Mouse (Mus musculus): ENCODE measurements around the gene Nell2. TPM values are rescaled to one million over a fixed set of nuclear protein-coding genes. Genes with fewer than 3 reads are reported as not detected.

Gene Nell2
- polyA plus RNA-seq, 1 experiment from 2014 or later: 1.8 TPM

DNA sequence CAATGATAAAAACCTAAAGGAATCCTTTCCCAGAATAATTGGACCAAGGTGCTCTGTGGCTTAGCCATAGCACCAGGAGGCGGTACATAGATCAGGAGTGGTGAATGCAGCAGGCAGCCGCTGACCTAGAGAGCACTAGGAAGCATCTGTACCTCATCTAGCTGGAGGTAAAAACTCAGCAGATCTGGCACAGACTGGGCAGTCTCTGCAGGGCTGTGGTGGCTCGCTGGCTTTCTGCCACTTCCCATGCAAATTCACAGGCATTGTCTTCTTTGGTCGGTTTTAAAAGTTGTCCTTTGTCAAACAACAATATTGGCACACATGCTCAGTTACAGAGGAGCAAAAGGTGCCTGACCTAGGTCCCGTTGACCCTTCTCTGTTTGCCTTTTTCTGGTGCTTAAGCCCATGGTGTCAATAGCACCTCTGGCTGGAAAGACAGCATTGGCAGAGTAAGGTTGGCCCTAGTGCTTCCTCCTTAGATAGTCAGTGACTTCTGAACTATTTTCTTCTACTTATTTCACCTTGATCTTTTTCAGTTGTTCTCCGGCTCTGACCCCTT lies 479.1 kb downstream of the Nell2 start:
- no peak overlapping the region for H3K9ac ChIP-seq (ENCODE audit: low read depth, low read length)
- H3K4me2 ChIP-seq: no peak overlapping the region
- WGBS: 72% methylated on average over 6 of the region's 6 CpGs
- no peaks in the 10 kb centered on the region for H3K9me3 ChIP-seq (ENCODE audit: control insufficient read depth, low read length)
- H3K27me3 ChIP-seq (replicated peaks; ENCODE audit: control insufficient read depth, insufficient read depth, low read length): no peaks in the 10 kb centered on the region
- no peak overlapping the region for H3K4me3 ChIP-seq (ENCODE audit: low read depth, low read length)
- DNase-seq (ENCODE audit: low spot score) (no peak), ATAC-seq (replicated peaks; ENCODE audit: low FRiP score) (no peak)
- H3K36me3 ChIP-seq (ENCODE audit: control insufficient read depth, insufficient read depth, low read length): no peaks in the 10 kb centered on the region
- H3K27ac ChIP-seq (ENCODE audit: low read depth, low read length): no peak overlapping the region
- H3K4me1 ChIP-seq (replicated peaks; ENCODE audit: control insufficient read depth, insufficient read depth, low read length): no peaks in the 10 kb centered on the region

DNA sequence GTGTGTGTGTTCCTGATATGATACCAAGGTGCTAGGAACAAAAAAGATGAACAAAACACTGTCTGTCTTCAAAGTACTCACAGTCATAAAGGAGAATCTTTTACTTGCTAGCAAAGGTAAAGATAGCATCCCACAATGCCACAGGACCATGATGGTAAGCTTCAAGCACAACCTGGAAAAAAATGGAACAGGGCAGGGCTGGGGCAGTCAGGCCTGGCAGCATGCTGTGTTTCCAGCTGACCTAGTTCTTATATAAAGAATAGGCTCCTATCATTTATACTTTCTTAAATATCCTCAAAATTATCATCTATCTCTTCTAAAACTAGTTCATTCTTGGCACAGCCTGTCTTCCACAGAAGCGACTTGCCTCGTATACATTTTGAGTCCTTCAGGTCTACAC lies 480.9 kb downstream of the Nell2 start:
- DNase-seq (ENCODE audit: low spot score) (no peak), ATAC-seq (replicated peaks; ENCODE audit: low FRiP score) (no peak)
- H3K9ac ChIP-seq (ENCODE audit: low read depth, low read length): no peak overlapping the region
- no peak overlapping the region for H3K27ac ChIP-seq (ENCODE audit: low read depth, low read length)
- no peak overlapping the region for H3K4me2 ChIP-seq
- WGBS: 87% methylated on average over 2 of the region's 2 CpGs
- no peaks in the 10 kb centered on the region for H3K36me3 ChIP-seq (ENCODE audit: control insufficient read depth, insufficient read depth, low read length)
- no peaks in the 10 kb centered on the region for H3K27me3 ChIP-seq (replicated peaks; ENCODE audit: control insufficient read depth, insufficient read depth, low read length)
- H3K9me3 ChIP-seq (ENCODE audit: control insufficient read depth, low read length): no peaks in the 10 kb centered on the region
- H3K4me1 ChIP-seq (replicated peaks; ENCODE audit: control insufficient read depth, insufficient read depth, low read length): no peaks in the 10 kb centered on the region
- H3K4me3 ChIP-seq (ENCODE audit: low read depth, low read length): no peak overlapping the region

DNA sequence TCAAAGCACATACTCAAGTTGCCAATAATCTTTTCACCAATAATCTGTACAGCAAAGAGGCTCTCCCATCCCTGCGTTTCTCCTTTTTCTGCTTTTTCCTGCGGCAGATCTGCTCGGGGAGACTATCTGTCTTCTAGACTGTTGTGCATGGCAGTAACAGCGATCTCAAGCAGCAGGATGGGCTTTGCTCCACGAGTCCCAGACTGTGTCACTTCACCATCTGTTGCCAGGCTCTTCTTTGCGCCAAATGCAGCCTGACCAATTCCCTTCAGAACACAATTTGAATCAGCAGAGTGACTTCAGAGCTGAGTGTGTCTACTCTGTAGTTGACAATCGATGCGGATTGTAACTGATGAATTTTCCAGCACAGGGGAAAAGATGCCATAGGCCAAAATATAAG lies 484.3 kb downstream of the Nell2 start:
- no peak overlapping the region for H3K4me2 ChIP-seq

DNA sequence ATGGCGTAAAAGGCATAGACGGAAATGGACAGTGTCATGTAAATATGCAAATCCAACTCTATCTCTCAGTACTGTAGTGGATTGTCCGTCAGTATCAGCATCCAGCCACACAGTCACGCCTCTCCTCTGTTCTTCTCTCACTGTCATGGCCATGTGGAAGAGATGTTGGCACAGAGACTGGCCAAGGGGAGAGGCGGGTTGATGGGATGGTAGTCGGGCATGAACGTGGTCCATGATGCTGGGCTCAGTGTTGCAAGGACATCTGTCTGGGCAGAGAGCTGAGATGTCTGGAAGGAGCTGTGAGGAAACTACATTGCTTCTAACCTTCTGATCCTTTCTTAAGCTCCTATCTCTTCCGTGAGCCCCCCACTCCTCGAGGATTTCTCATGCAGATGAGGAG lies 485.9 kb downstream of the Nell2 start:
- no peak overlapping the region for H3K4me2 ChIP-seq
- H3K36me3 ChIP-seq (ENCODE audit: control insufficient read depth, insufficient read depth, low read length): no peaks in the 10 kb centered on the region
- H3K27ac ChIP-seq (ENCODE audit: low read depth, low read length): no peak overlapping the region
- no peaks in the 10 kb centered on the region for H3K9me3 ChIP-seq (ENCODE audit: control insufficient read depth, low read length)
- DNase-seq (ENCODE audit: low spot score) (no peak), ATAC-seq (replicated peaks; ENCODE audit: low FRiP score) (no peak)
- no peak overlapping the region for H3K9ac ChIP-seq (ENCODE audit: low read depth, low read length)
- H3K4me3 ChIP-seq (ENCODE audit: low read depth, low read length): no peak overlapping the region
- H3K4me1 ChIP-seq (replicated peaks; ENCODE audit: control insufficient read depth, insufficient read depth, low read length): no peaks in the 10 kb centered on the region
- WGBS: 81% methylated on average over 9 of the region's 9 CpGs
- no peaks in the 10 kb centered on the region for H3K27me3 ChIP-seq (replicated peaks; ENCODE audit: control insufficient read depth, insufficient read depth, low read length)

More for the DNA sequence above, 484.3 kb downstream of the Nell2 start:
- Histone ChIP-seq H3K9ac (ENCODE audit: low read depth, low read length) (no peak overlapping the region), H3K4me1 (replicated peaks; ENCODE audit: control insufficient read depth, insufficient read depth, low read length) (no peaks in the 10 kb centered on the region), H3K9me3 (ENCODE audit: control insufficient read depth, low read length) (no peaks in the 10 kb centered on the region), H3K27me3 (replicated peaks; ENCODE audit: control insufficient read depth, insufficient read depth, low read length) (no peaks in the 10 kb centered on the region), H3K4me3 (ENCODE audit: low read depth, low read length) (no peak overlapping the region), H3K36me3 (ENCODE audit: control insufficient read depth, insufficient read depth, low read length) (no peaks in the 10 kb centered on the region), H3K27ac (ENCODE audit: low read depth, low read length) (no peak overlapping the region)
- ATAC-seq (replicated peaks; ENCODE audit: low FRiP score) (no peak), DNase-seq (ENCODE audit: low spot score) (no peak)
- WGBS: 78% methylated on average over 8 of the region's 8 CpGs

DNA sequence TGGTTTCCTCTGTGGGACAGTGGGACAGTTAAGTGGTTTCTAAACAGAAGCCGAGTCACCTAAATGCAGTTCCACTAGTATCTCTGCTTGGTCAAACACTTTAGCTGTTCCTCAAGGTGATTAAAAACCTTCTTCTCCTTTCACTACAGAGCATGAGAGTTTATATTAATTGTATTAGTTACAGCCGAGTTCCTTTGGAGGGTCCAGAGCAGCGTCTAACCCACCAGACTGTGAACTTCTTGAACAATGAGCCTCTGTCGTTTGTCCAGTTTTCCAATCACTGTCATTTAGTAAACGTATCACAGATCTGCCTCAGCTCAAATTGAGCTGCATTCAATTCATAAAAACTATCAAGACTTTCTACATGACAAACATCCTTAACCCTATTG lies 498.9 kb downstream of the Nell2 start:
- 72% methylated on average over 5 of the region's 5 CpGs for WGBS
- no peak overlapping the region for H3K27ac ChIP-seq (ENCODE audit: low read depth, low read length)
- no peak for DNase-seq (ENCODE audit: low spot score)
- H3K9me3 ChIP-seq (ENCODE audit: control insufficient read depth, low read length): no peaks in the 10 kb centered on the region
- H3K4me1 ChIP-seq (replicated peaks; ENCODE audit: control insufficient read depth, insufficient read depth, low read length): no peaks in the 10 kb centered on the region
- no peaks in the 10 kb centered on the region for H3K27me3 ChIP-seq (replicated peaks; ENCODE audit: control insufficient read depth, insufficient read depth, low read length)
- no peak for ATAC-seq (replicated peaks; ENCODE audit: low FRiP score)
- no peaks in the 10 kb centered on the region for H3K36me3 ChIP-seq (ENCODE audit: control insufficient read depth, insufficient read depth, low read length)
- no peak overlapping the region for H3K4me2 ChIP-seq
- H3K9ac ChIP-seq (ENCODE audit: low read depth, low read length): no peak overlapping the region
- no peak overlapping the region for H3K4me3 ChIP-seq (ENCODE audit: low read depth, low read length)

DNA sequence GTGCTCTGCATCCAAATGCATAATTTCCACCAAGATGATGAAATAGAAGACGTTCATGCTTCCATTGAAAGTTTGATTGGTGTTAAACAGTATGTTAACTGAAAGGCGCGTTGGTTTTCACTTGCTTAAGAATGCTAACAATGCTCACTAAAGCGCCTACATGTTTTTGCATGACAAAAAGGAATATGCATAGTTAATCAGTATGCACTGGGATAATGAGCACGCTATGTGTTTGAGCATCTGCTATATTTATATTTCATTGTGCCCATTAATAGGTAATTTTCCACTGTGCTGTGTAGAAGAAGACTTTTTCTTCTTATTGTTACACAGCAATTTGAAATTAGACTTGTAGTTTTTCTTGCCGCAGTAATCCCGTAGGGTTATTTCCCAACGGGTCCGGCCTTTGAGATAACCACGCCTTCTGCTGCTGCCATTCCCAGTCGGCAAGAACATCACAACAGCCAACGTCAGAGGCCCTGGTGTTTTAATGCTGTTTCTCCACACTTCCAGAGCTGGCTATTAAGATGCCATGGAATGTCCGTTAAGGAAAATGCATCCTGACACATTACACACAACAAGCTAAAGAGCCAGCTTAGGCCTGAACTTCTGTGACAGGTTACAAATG lies 499.4 kb downstream of the Nell2 start:
- Histone ChIP-seq H3K9ac (ENCODE audit: low read depth, low read length) (no peak overlapping the region), H3K4me3 (ENCODE audit: low read depth, low read length) (no peak overlapping the region), H3K27me3 (replicated peaks; ENCODE audit: control insufficient read depth, insufficient read depth, low read length) (no peaks in the 10 kb centered on the region), H3K27ac (ENCODE audit: low read depth, low read length) (no peak overlapping the region), H3K4me2 (no peak overlapping the region), H3K4me1 (replicated peaks; ENCODE audit: control insufficient read depth, insufficient read depth, low read length) (no peaks in the 10 kb centered on the region), H3K9me3 (ENCODE audit: control insufficient read depth, low read length) (no peaks in the 10 kb centered on the region), H3K36me3 (ENCODE audit: control insufficient read depth, insufficient read depth, low read length) (no peaks in the 10 kb centered on the region)
- no peak for ATAC-seq (replicated peaks; ENCODE audit: low FRiP score)
- 80% methylated on average over 13 of the region's 13 CpGs for WGBS
- no peak for DNase-seq (ENCODE audit: low spot score)

Other genes starting within 250 kb of the Nell2 start
- gene Dbx2, start 127.4 kb upstream of the Nell2 start, polyA plus RNA-seq (2014; fragmentation: Nextera tagmentation; extraction: Ambion mirVana): not detected in 2 replicates